9 mouse cellular contexts compared by ENCODE assay signal in the genomic region with DNA sequence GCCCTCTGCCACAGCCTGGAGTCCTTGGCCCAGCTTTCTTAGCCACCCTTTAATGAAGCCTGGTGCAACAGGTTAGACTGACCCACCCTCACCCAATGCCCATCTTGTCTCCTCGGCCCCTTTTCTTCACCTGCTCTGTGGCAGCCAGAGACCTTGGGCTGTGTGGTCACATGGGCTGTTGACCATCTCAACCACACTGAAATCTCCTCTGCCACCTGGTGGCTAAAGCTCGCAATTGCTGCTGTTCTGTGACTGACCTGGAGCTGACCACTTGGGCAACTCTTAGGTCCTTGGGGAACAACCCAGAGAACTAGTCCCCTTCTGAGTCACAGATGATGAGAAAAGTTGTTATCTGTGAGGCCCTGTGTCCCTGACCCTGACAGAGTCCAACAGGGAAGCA.
A peak's percentile ranks its signal among the peaks of the same experiment; 100 is the strongest.
DNase-seq lines count a peak whose midpoint lies in the region; ATAC-seq and TF ChIP-seq lines count a peak whose summit lies in the region.
"Had no signal": no experiment of that assay in that cellular context is flagged by ENCODE, and none has a peak within 500 bp of the region (broad histone marks: within the 10 kb centered on the region; RNA-seq: fewer than 3 reads in every experiment).

No protein-coding gene starts in this region.

- no peaks in the 10 kb centered on the region for H3K27me3 ChIP-seq in liver, adult 2 months (ENCODE audit: control insufficient read depth, insufficient read depth, low read length)
- no peaks in the 10 kb centered on the region; the same call in 1 of the 2 replicates for H3K27me3 ChIP-seq in liver, embryonic 12.5 days (replicated peaks)
- H3K27me3 ChIP-seq in embryonic facial prominence, embryonic 14.5 days (replicated peaks; ENCODE audit: control insufficient read depth, insufficient read depth, low read length), result no peaks in the 10 kb centered on the region
- H3K27me3 ChIP-seq in hindbrain, embryonic 14.5 days (ENCODE audit: control insufficient read depth, insufficient read depth, low read length), result no peaks in the 10 kb centered on the region
- H3K27me3 ChIP-seq: embryonic facial prominence, embryonic 15.5 days had no signal

- no peak overlapping the region for H3K4me3 ChIP-seq in liver, adult 2 months (ENCODE audit: insufficient read depth, low read depth, low read length)
- no peak overlapping the region for H3K4me3 ChIP-seq in liver, embryonic 12.5 days
- no peak overlapping the region for H3K4me3 ChIP-seq in embryonic facial prominence, embryonic 14.5 days (ENCODE audit: low read depth, low read length)
- H3K4me3 ChIP-seq in hindbrain, embryonic 14.5 days (replicated peaks; ENCODE audit: low read length), result no peak overlapping the region
- H3K4me3 ChIP-seq: embryonic facial prominence, embryonic 15.5 days had no signal

- no peak for TF ChIP-seq POLR2A in liver, adult 2 months (IDR thresholded peaks at IDR 0.05; ENCODE audit: extremely low read depth, insufficient read depth, low read length)

- no peak overlapping the region for H3K4me2 ChIP-seq in liver, embryonic 12.5 days
- H3K4me2 ChIP-seq in embryonic facial prominence, embryonic 14.5 days (ENCODE audit: low read depth, low read length), result no peak overlapping the region
- no peak overlapping the region for H3K4me2 ChIP-seq in hindbrain, embryonic 14.5 days (replicated peaks)
- H3K4me2 ChIP-seq: embryonic facial prominence, embryonic 15.5 days had no signal

- peaks cover 14% of the 10 kb centered on the region for H3K4me1 ChIP-seq in liver, adult 2 months (ENCODE audit: control insufficient read depth, insufficient read depth, low read length)
- H3K4me1 ChIP-seq in liver, embryonic 12.5 days, result 0 out of 2 replicates have a peak, but pooled peaks cover 4% of the 10 kb centered on the region
- H3K4me1 ChIP-seq in embryonic facial prominence, embryonic 14.5 days (ENCODE audit: control insufficient read depth, insufficient read depth, low read length), result peaks cover 24% of the 10 kb centered on the region
- no peaks in the 10 kb centered on the region for H3K4me1 ChIP-seq in hindbrain, embryonic 14.5 days (replicated peaks; ENCODE audit: control insufficient read depth, insufficient read depth, low read length)

- no peaks in the 10 kb centered on the region for H3K79me2 ChIP-seq in liver, adult 2 months (ENCODE audit: control insufficient read depth, insufficient read depth, low read length)

- H3K9ac ChIP-seq in liver, adult 2 months (ENCODE audit: low read depth, low read length), result no peak overlapping the region
- H3K9ac ChIP-seq in liver, embryonic 12.5 days, result no peak overlapping the region
- no peak overlapping the region for H3K9ac ChIP-seq in embryonic facial prominence, embryonic 14.5 days (ENCODE audit: low read depth, low read length)
- no peak overlapping the region for H3K9ac ChIP-seq in hindbrain, embryonic 14.5 days
- H3K9ac ChIP-seq: embryonic facial prominence, embryonic 15.5 days had no signal

- TF ChIP-seq CTCF in liver, adult 2 months (IDR thresholded peaks at IDR 0.05; ENCODE audit: low read depth, low read length), result peak; percentile 88

- no peaks in the 10 kb centered on the region for H3K9me3 ChIP-seq in liver, embryonic 12.5 days (replicated peaks)
- no peaks in the 10 kb centered on the region for H3K9me3 ChIP-seq in embryonic facial prominence, embryonic 14.5 days (ENCODE audit: control insufficient read depth, low read length)
- no peaks in the 10 kb centered on the region for H3K9me3 ChIP-seq in hindbrain, embryonic 14.5 days (ENCODE audit: control insufficient read depth, low read length)
- H3K9me3 ChIP-seq: embryonic facial prominence, embryonic 15.5 days had no signal

- WGBS in liver, adult 2 months, result 7% methylated on average over 2 of the region's 2 CpGs
- 6% methylated on average over 2 of the region's 2 CpGs for WGBS in liver, embryonic 12.5 days (ENCODE audit: insufficient replicate concordance)
- 7% methylated on average over 2 of the region's 2 CpGs for WGBS in embryonic facial prominence, embryonic 14.5 days
- 24% methylated on average over 2 of the region's 2 CpGs for WGBS in hindbrain, embryonic 14.5 days

- ATAC-seq in liver, embryonic 12.5 days, result no peak
- ATAC-seq in embryonic facial prominence, embryonic 14.5 days (ENCODE audit: low read depth), result no peak
- ATAC-seq in hindbrain, embryonic 14.5 days (ENCODE audit: low FRiP score), result no peak; the same call in 1 of the 2 replicates

- H3K27ac ChIP-seq in liver, adult 2 months (replicated peaks; ENCODE audit: insufficient read depth, low read depth, low read length), result no peak overlapping the region
- H3K27ac ChIP-seq in liver, embryonic 12.5 days, result no peak overlapping the region
- H3K27ac ChIP-seq in embryonic facial prominence, embryonic 14.5 days (replicated peaks; ENCODE audit: low read depth, low read length), result no peak overlapping the region
- no peak overlapping the region for H3K27ac ChIP-seq in hindbrain, embryonic 14.5 days
- H3K27ac ChIP-seq: embryonic facial prominence, embryonic 15.5 days had no signal

- peak; percentile 62 for DNase-seq in liver, adult 2 months (ENCODE audit: extremely low read depth, low read depth, low spot score)
- DNase-seq in adrenal gland, postnatal 36 days, result peak; percentile 82
- peak; percentile 34 for DNase-seq in embryonic facial prominence, embryonic 14.5 days (ENCODE audit: low spot score)
- peak; percentile 66 for DNase-seq in hindbrain, embryonic 14.5 days (ENCODE audit: low spot score)
- peak; percentile 40 to 49 for DNase-seq in left cerebral cortex, postnatal 25 days (ENCODE audit: low spot score in 2 of 2)
- peak; percentile 33 to 43 for DNase-seq in natural killer cell, adult 2 months (ENCODE audit: low spot score in 2 of 2)
- peak; percentile 59 for DNase-seq in urinary bladder, adult 2 months (ENCODE audit: low spot score)

- intact Hi-C loops in left cerebral cortex, postnatal 25 days (cut with DNase I), result loop anchor here (5.0 to 10.0 kb wide), 3 partner anchors 117 to 352 kb away; no protein-coding TSS in a partner anchor

- no peaks in the 10 kb centered on the region for H3K36me3 ChIP-seq in liver, adult 2 months (ENCODE audit: control insufficient read depth, insufficient read depth, low read length)
- no peaks in the 10 kb centered on the region for H3K36me3 ChIP-seq in liver, embryonic 12.5 days
- no peaks in the 10 kb centered on the region for H3K36me3 ChIP-seq in embryonic facial prominence, embryonic 14.5 days (ENCODE audit: control insufficient read depth, insufficient read depth, low read length)
- no peaks in the 10 kb centered on the region for H3K36me3 ChIP-seq in hindbrain, embryonic 14.5 days (replicated peaks; ENCODE audit: control insufficient read depth, insufficient read depth)
- H3K36me3 ChIP-seq: embryonic facial prominence, embryonic 15.5 days had no signal
